Mouse (Mus musculus) heart, adult 18-20 months (tissue): ENCODE measurements at regions not wholly inside any gene's neighbourhood (a gene's known extent, or its start where the extent isn't known, plus 50 kb on each side); places are given as distances from the start of the nearest gene placed in this dataset.

Experiments used
- DNase-seq, 2 experiments: peaks; one replicate each; pipeline ENCODE4 v3.0.0; 2021 to 2022; ENCODE audit warnings: mixed read lengths in 1 of 2

GRCm38 (mm10) chr10:42131798-42132197 lies 113.6 kb upstream of the Armc2 start:
- DNase-seq = no peak

- DNase-seq = peak in 1 of 2 experiments; percentile 41
These were observed 113.1 kb upstream of the Armc2 start for GRCm38 (mm10) chr10:42131298-42131697.

DNA sequence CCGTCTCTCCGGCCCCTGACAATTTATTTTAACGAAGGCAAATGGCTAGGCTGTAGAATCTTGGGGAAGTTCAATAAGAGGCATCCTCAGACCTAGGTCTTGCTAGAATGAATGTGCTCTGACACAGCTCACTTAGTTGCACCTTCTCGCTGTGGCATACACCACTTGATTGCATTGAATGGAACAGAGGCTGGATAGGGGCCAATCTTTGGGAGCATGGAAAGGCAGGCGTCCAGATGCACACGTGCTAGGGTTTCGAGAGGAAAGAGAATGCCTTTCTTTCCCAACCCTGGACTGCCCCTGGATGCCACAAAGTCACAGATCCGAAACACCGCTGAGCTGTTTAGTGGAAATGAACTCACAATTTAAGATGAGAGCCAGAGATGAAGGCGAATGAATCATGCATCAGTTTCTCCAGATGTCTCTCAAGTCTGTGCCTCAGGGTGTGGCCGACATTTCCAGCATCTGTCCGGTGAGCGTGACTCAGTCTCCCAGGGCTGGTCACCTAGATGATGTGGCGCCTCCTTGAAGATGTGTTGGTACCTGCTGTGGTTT lies 109.7 kb upstream of the Armc2 start:
- no peak for DNase-seq

DNA sequence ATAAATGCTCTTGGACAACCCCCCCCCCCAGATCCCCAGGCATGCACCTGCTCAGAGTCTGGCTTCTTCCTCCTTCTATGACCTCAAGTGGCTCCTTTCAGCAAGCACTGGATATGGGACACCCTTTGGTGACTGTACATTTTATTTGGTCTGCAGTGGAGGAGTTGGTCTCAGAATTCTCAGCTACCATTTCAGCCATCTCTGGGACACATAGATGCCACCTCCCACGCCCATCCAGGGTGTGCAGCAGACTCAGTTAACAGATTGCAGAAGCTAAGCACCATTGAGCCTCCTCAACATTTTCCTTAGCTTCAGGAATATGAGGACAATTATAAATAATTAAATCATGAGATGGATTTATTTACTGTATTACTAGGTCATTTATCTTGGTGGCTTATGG lies 108.6 kb upstream of the Armc2 start:
- no peak for DNase-seq

GRCm38 (mm10) chr10:42122768-42123635 lies 104.8 kb upstream of the Armc2 start:
- DNase-seq = peak in 1 of 2 experiments; percentile 28

DNA sequence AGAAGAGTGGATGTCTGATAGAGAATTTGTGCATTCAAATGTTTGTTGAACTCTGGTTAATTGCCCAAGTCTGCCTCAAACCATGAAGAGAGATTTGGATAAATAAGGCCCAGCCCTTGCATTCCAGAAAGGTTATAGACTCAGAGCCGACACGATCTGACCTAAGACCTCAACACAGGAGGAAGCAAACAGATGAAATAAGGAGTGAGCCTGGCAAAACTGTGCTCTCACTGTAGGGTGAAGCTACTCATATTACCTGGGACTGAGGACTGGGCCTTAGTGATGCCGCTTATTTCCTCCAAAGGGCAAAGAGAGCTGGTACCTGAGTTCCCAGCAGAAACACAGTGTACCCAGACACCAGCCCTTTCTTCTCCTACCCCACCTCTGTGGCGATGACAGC lies 103.7 kb upstream of the Armc2 start:
- DNase-seq = no peak

GRCm38 (mm10) chr10:42119326-42119725 lies 101.1 kb upstream of the Armc2 start:
- DNase-seq = no peak

- no peak for DNase-seq
These were observed 100.3 kb upstream of the Armc2 start for GRCm38 (mm10) chr10:42118361-42119188.

DNA sequence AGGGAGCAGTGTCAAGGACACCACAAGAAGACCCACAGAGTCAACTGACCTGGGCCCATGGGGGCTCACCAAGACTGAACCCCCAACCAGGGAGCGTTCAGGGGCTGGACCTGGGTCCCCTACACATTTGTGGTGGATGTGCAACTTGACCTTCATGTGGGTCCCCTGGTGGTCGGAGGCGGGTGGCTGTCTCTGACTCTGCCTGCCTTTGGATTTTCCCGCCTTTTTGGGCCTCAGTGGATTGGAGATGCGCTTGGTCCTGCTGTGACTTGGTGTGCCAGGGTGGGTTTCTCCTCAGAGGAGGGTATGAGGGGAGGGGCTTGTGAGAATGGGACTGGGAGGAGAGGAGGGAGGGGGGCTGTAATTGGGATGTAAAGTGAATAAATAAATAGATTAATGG lies 99.3 kb upstream of the Armc2 start:
- DNase-seq = no peak

GRCm38 (mm10) chr10:42115920-42116298 lies 97.7 kb upstream of the Armc2 start:
- no peak for DNase-seq

DNA sequence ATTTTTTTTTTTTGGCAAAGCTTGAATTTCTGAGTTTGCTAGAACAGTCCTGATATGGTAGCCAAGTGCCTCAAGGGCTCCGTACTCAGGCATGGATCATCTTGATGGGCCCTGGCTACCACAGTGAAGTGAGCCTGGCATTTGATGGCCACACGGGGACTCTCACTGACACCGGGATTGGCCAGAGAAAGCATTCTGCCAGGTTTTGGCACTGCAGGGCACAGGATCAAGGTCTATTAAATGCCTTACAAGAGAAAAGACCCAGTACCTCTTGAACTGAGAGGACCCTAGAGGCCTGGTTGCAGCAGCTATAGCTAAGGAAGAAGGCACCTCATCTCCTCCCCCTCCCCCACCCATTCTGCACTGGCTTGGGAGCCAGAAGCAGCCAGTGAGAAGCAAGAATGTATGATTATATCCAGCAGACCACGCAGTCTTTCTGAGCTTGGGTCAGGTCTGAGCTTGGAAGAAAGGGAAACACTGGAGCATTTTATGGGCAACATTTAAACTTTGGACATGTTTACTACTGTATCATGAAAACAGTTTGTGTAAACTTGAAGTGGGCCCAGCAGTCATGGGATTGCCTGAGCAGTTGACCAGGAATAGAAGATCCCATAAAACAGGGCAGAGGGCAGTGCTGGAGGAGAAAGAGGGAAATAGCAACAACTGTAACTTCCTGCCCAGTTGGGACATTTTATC lies 97.1 kb upstream of the Armc2 start:
- DNase-seq = no peak

DNA sequence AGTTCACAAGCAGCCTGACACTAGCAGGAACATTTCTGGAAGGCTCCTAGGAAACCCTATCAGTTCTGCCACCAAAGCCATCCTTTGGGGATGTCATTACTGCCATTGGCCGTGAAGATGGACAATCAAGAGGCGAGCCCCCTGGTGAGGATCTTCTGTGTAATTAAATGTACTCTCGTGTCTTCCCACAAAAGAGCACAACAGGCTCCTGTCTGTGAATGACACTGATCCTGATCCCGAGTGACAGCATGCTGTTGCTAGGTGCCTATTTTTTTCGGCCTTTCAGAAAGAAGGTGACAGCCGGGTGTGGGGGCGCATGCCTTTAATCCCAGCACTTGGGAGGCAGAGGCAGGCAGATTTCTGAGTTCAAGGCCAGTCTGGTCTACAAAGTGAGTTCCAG lies 92.5 kb upstream of the Armc2 start:
- no peak for DNase-seq

GRCm38 (mm10) chr10:42108294-42109014 lies 90.2 kb upstream of the Armc2 start:
- DNase-seq = no peak

- no peak for DNase-seq
These were observed 89.4 kb upstream of the Armc2 start for GRCm38 (mm10) chr10:42107437-42108293.

DNA sequence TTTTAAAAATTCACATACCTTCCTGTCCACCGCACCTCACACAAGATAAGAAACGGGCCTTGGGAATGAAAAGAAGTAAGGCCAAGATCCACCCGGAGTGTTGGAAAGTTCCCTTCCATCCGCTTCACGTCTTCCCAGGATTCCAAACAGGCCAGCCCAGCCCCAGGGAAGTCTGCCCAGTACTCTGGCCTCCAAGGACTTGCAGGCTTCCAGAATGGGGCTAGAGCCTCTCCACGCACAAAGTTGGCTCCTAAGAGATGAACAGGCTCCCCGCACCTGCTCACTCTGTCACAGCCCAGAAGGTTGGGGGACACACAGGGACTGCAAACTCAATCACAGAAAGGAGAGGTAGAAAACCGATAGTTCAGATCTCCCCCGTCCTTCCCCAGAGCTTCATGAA lies 88.4 kb upstream of the Armc2 start:
- peak; percentile 54 to 62 for DNase-seq

DNA sequence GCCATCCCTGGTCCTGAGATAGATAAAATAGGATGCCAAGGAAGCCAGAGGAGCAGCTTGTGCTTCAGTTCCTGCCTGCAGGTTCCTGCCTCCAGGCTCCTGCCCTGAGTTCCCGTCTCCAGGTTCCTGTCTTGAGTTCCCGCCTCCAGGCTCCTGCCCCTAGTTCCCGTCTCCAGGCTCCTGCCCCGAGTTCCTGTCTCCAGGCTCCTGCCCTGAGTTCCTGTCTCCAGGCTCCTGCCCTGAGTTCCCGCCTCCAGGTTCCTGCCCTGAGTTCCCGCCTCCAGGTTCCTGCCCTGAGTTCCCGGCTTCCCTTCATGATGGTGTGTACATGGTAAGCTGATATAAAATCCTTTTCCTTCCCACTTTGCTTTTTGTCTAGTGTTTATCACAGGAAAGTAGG lies 86.8 kb upstream of the Armc2 start:
- no peak for DNase-seq

DNA sequence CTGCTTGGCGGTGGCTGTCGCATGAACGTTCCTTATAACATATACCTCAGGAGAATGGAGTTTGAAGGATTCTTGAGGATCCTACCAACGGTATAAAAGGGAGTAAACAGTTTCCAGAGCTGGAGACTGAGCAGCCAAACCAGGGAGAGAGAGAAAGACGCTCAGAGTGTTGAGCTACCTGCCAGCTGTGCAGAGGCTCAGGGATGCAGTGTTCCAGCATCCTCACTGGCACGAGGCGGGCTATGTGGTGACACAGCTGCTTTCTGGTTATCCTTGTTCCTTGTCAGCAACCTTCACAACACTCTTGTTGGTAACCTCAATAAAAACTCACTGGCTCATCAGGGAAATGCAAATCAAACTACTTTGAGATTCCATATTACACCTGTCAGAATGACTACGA lies 84.1 kb upstream of the Armc2 start:
- DNase-seq = no peak

GRCm38 (mm10) chr10:42101096-42101495 lies 82.9 kb upstream of the Armc2 start:
- no peak for DNase-seq

DNA sequence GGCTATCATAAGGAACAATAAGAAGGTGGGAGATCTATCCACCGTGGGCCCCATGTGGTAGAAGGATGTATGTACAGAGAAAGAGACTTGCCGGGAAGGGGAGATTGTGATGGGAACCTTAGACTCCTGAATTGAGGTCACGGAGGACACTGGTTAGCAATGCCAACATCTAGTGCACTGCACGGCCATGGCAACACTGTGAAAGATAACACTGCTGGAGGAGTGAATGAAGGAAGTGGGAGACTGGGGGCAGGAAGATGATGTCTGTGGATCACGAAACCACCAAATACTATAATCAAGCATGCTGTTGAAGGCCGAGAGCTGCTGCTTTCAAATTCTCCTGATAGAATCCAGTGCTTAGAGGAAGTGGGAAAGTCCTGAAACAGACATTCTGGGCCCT lies 78.7 kb upstream of the Armc2 start:
- no peak for DNase-seq

- DNase-seq = no peak
These were observed 77.7 kb upstream of the Armc2 start for GRCm38 (mm10) chr10:42095986-42096385.
